Mouse (Mus musculus) liver, postnatal 0 days (tissue): ENCODE data around the gene Ank.

Experiments used
- CTCF ChIP-seq: sonication (generic); IDR thresholded peaks from 2 replicates; pipeline ENCODE4 v1.5.1; 2016; ENCODE audit warnings: antibody characterized with exemption, low read depth
- EP300 ChIP-seq: IDR thresholded peaks from 2 replicates; pipeline ENCODE4 v1.6.1; 2016; ENCODE audit warnings: antibody characterized with exemption, low read depth, mild to moderate bottlenecking

DNA sequence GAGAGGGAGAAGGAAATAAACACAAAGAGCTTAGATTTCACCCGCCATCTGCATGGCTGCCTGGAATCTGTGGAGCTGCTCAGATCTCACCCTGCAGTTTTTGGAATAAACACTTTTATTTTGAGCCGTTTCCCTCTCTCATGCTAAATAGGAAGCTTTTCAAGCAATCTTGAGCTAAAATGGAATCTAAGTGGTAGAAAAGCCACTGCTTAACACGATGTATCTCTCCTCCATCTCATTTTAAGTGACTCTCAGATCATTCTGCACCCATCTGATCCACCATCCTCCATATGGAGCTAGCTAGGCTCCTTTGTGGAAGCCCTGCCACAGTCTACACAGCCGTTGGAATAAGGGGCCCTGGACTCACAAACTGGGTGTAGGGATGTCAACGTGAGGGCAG, 15.8 kb upstream of the Ank start:
- TF ChIP-seq CTCF (no peak), EP300 (no peak)
